Mouse (Mus musculus) ovary, adult 2 months (tissue): Measurements from ENCODE around the gene Hvcn1. TPM values are rescaled to one million over a fixed set of nuclear protein-coding genes. Genes with fewer than 3 reads are reported as not detected.

Source experiments
- polyA plus RNA-seq: library from polyadenylated mRNA; depleted of rRNA; stranded (reverse); fragments of >200 nt; gene quantifications from 2 replicates; pipeline ENCODE4 v1.2.3, GENCODE M21; 2012; rRNA removed

The Hvcn1 gene
- polyA plus RNA-seq: 8.8 and 11.6 TPM in 2 replicates

GRCm38 (mm10) chr5:122206475-122206874, at the start of gene Hvcn1:
TSS of gene Hvcn1 (plus strand) at chr5:122206804.

GRCm38 (mm10) chr5:122157827-122158381, 48.7 kb upstream of the Hvcn1 start, which contains the start of gene Ppp1cc:
TSS of gene Ppp1cc (plus strand) at chr5:122158278.

GRCm38 (mm10) chr5:122263933-122264905, 57.6 kb downstream of the Hvcn1 start, which contains the start of gene Tctn1:
TSS of gene Tctn1 (minus strand) at chr5:122264460.

GRCm38 (mm10) chr5:122284183-122285028, 77.8 kb downstream of the Hvcn1 start, which contains the start of gene Pptc7:
TSS of gene Pptc7 (plus strand) at chr5:122284365.

Other genes with a start within 250 kb of the Hvcn1 start
- 4.2 and 6.5 TPM in 2 replicates for gene Cux2, start 156.7 kb upstream of the Hvcn1 start, polyA plus RNA-seq
- gene Myl2, start 105.9 kb upstream of the Hvcn1 start, polyA plus RNA-seq: not detected in 2 replicates
- gene Ccdc63, start 66.0 kb upstream of the Hvcn1 start, polyA plus RNA-seq: not detected in 2 replicates
- 119 and 128 TPM in 2 replicates for gene Ppp1cc, start 48.5 kb upstream of the Hvcn1 start, polyA plus RNA-seq
- gene Tctn1, start 57.7 kb downstream of the Hvcn1 start, polyA plus RNA-seq: 56.6 and 63.9 TPM in 2 replicates
- gene Pptc7, start 77.6 kb downstream of the Hvcn1 start, polyA plus RNA-seq: 25.4 and 25.6 TPM in 2 replicates
- 4.0 and 4.1 TPM in 2 replicates for gene Rad9b, start 147.4 kb downstream of the Hvcn1 start, polyA plus RNA-seq
- 26.6 and 48.7 TPM in 2 replicates for gene Vps29, start 147.6 kb downstream of the Hvcn1 start, polyA plus RNA-seq
- gene Gpn3, start 165.1 kb downstream of the Hvcn1 start, polyA plus RNA-seq: 74.3 and 78.9 TPM in 2 replicates
- 42.6 and 45.6 TPM in 2 replicates for gene Fam216a, start 165.6 kb downstream of the Hvcn1 start, polyA plus RNA-seq
- 74.5 and 83.4 TPM in 2 replicates for gene Arpc3, start 185.1 kb downstream of the Hvcn1 start, polyA plus RNA-seq
- gene Anapc7, start 214.9 kb downstream of the Hvcn1 start, polyA plus RNA-seq: 54.2 and 59.0 TPM in 2 replicates